Mouse (Mus musculus) cerebellum, postnatal 10 days (tissue): Measurements from ENCODE around the gene Kbtbd13.
A peak's percentile ranks its signal among the peaks of the same experiment; 100 is the strongest.

ENCODE experiments used
- DNase-seq, 2 experiments: peaks; one replicate each; pipeline ENCODE4 v3.0.0; 2021; ENCODE audit warnings: mixed read lengths in 2 of 2

Kbtbd13 gene

DNA sequence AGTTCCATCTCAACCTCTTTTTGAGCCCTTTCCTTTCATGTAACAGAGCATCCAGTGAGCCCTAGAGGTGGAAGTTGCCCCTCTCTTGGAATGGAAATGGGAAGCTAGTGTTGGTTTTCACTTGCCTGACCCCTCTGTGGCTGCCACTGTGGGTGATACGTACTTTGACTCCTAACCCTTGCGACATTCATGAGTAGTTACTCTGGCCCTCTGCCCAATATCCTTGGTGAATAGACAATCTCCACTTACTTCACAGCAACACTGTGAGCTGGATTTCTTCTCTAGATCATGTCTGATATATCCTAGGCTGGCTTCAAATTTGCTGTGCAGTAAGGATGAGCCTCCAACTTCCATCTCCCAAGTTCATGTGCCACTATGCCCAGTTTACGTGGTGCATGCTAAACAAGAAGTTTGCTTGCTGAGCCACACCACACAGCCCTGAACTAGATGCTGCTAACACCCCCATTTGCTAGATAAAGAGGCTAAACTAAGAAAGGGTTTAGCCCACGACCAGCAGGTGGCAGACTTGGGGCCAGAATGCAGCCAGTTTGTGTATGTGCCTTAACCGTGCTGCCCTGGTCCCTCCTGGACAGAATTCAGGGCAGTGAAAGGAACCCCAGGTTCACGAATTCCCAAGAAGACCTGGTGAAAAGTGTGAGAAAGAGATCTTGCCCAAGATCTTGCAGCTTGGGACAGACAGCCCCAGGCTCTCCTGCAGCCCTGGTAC, 1.3 kb upstream of the Kbtbd13 start:
- peak; percentile 85 for DNase-seq

DNA sequence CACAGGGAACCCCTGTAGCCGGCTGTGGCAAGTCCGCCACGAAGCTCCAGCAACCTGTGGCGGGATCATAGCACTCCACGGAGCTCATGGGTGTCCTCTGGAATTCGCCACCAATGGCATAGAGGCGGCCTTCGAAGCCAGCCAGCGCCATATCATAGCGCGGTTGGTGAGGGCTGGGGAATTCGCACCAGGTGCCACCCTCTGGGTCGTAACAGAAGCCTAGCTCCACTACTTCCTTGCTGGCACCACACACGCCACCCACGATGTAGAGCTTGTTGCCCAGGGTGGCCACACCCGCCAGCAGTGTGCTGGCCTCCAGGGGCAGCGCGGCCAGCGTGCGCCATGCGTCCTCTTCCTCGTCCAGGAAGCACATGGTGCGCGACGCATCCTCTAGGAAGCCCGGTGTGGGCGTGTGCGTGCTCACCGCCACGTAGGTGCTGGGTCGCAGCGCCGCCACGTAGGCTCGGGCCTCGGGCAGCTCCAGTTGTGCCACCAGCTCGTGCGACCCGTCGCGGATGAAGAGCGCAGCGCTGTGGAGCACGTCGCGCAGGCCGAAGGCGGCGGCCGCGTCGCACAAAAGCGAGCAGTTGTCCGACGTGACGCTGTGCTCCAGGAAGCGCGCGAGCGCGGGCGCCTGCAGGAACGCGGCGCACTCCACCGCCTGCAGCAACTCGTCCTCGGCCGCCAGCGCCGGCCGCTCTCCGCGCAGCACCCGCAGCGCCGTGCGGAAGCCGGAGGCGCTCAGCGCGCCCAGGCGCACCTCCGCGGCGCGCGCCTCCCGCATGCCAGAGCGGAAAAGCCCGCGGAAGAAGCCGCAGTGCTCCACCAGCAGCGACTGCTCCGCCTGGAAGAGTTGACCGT, 470 bp downstream of the Kbtbd13 start:
- DNase-seq = no peak

DNA sequence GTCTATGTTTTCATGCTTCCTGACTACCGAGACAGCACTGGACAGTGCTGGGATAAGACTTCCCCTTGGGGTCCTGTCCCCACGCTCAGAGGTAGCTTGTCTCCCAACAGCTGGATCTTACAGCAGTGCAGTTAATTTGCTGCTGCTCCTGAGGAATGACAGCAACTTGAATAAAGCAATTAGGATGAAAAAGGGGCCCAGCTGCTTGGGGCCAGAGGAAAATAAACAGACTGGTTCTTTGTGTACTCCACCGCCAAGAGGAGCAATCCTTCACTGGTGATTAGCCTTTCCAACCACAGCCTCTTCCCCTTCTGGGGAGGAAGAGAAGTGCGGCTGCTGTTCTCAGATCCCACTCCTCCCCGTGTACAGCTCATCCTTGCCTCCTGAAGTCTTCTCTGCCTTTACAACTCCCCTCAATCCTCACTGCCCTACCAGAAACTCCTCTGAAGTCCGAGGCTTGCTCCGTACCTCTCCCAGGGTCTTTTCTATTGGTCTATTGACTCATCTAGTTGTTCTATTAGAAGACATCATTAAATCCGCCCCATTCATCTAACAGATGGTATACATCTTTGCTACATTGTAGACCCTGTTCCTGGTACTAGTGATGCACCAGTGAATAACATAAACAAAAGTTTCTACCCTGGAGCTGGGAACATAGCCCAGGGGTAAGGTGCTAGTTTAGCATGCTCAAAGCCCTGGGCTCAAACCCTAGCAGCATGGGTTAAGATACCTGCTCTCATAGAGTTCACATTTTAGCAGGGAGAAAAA, 4.9 kb downstream of the Kbtbd13 start:
- DNase-seq = no peak

DNA sequence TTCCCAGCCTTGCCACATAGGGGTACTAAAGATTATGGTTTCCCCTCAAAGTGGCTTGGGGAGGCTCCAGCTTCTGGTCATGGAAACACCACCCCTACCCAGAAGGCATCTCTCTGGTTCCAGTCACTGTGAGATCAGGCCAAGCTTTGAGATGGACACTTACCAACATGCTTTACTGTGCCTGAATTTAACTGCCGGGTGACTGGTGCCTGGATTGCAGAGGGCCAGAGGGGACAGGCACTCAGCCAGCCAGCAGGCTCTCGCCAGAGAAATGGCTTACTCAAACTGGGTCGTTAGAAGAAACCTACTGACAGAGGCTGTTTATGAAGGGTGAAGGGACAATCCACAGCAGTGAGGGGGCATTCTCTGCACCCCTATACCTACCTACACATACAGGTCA, 7.2 kb downstream of the Kbtbd13 start:
- peak; percentile 71 to 73 for DNase-seq

DNA sequence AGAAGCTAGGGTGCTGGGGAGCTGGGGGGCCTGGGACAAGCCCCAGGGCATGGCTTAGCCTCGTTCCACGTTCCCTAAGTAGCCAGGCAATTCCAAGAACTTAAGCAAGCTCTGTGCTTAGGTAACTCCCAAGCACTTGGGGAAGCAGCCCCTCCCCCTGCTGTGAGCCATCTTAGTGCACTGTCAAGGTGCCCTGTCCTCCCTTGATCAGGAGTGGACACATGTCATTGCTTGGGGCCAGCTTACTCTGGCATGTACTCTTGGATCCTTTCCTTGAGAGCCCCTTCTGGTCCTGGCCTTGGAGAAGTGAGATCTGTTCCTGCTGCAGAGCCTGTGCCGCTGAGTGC, 8.7 kb downstream of the Kbtbd13 start:
- peak; percentile 51 to 54 for DNase-seq

DNA sequence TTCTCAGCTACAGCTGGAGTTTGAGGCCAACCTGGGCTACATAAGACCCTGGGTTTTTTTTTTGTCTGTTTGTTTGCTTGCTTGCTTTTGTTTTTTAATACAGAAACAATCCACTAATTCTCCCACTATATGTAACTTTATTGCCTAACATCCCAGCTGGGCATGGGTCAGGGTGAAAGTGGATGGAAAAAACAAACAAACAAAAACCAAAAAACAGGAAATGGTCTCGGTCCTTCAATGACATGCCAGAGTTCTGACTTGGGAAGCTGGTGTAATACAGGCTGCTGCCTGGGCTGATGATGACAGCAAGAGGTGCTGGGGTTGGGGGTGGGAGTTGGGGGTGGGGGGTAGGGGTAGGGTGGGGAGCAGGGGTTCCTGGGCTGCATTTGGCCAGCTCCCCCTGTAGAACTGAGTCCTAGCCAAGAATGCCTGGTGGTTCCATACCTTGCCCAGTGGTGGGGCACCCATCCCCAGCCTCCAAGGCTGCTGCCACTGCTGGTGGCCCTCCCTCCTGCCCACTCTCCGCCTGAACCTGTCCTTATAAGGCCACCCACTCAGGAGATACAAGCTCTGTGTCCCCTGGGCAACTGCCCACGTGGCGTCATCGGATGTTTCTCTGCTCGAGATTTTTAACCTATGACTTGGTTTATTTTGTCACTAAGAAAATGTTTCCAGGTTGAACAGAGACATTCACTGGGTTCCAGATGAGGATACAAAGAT, 9.3 kb downstream of the Kbtbd13 start:
- DNase-seq = no peak

DNA sequence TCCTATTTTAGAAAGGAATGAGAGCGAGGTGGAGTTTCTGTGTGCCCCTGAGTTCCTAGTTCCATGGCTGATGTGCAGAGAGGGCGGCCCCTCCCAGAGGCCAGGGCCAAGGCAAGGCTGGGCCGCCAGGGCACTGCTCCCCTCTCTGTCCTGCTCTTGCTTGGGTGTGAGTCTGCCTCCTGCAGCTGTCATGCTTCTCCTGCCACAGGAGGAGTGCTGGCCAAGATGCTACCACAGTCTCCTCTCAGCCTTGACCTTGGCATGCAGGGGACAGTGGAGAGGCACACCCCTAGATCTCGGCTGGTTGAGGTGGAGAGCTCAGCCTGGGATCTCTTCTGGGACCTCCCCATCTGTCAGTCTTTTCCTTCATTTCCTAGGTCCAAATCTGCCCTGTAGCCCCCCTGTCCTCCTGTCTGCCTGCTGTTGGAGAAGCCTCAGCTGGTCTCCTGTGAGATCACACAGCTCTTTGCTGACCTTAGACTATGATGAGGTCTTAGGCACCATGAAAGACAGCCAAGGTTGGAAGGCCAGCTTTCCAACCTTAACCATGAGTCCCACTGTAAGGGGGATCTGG, 10.3 kb downstream of the Kbtbd13 start:
- no peak for DNase-seq

DNA sequence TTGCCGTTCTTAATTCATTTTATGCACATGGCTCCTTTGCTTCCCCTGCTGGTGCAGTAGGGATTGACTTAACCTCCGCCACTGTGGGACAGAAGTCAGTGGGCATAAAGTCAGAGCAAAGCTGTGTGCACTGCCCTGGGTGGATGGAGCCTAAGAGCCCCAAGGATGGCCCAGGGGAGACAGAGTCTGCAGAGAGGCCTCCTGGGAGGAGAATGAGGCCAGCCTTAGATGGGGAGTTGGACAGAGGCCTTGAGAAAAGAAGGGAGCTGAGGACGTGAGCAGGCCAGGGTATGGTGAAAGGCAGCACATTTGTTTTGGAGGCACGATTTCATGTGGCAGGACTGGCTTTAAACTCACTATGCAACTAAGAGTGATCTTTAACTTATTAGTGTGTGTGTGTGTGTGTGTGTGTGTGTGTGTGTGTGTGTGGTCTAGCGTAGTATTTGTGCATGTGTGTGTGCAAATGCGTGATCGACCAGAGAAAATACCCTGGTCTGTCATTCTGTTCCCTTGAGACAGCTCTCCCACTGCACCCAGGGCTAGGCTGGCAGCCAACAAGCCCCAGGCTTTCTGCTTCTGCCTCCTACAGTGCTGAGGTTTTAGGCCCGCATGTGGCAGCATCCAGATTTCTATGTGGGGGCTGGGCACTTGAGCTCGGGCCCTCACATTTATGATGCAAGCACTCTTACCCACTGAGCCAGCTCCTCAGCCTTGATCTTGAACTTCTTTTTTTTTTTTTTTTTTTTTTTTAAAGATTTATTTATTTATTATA, 16.1 kb downstream of the Kbtbd13 start:
- DNase-seq = no peak

DNA sequence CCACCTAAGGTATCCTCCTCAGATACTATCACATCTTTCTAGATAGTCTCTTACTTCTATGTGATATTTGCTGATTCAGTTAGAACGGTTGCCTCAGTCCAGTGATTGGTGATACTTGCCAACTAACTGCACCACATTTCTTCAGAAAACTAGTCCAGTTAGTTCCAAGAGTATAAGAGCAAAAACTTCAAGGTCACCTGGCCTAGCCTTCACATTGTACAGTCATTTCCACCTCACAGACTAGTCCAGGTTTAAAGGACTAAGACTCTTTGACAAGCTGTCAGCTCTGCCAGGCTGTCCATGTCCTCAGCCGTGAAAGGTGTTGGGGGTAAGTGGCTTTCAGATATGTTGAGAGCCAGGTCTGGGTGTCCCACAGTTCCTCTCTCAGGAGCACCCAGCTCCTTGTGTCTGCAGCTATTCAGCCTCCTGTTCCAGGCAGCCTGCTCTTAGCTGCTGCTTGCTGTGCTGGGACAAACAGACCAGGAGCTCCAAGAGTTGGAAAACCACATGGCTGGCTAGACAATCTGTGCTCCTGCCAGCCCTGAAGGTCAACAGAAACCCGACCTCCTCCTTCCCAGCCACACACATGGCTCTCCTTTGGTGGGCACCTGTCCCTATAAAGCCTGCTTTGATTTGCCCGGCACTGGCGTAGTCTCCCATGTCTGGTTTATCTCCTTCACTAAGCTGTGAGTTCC, 16.8 kb downstream of the Kbtbd13 start:
- no peak for DNase-seq

DNA sequence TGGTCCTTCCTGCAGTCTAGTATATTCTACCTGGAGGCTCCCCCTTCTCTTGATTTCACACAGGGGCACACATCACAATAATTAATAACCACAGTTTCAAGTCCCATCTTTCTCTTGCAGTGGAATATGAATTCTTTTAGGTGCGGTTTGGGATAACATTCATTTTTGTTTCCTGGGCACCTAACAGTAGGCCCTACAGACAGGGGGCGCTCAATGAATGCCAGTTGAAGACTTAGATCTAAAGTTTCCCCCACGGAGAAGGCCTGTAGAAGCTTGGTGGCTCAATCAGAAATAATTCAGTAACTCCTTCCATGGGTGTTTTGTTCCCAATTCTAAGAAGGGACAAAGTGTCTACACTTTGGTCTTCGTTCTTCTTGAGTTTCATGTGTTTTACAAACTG, 19.0 kb downstream of the Kbtbd13 start:
- peak; percentile 70 to 74 for DNase-seq

DNA sequence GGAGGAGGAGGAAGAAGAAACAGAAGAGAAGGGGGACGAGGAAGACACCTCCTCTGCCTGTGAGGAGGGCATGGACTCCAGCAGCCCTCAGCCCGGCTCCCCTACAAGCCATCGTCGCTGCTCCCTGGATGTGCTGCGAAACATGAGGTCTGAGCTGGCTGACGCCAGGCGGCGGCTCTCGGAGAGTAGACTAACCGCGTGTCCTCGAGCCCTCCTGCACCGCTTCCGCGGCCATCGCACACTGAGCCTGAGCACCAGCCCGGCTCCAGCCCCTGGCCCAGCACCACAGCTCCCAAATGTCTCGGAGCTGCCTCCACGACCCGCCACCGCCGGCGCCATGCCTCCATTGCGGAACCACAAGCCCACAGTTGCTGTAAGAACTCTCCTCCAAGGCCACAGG, 19.7 kb downstream of the Kbtbd13 start:
- no peak for DNase-seq

DNA sequence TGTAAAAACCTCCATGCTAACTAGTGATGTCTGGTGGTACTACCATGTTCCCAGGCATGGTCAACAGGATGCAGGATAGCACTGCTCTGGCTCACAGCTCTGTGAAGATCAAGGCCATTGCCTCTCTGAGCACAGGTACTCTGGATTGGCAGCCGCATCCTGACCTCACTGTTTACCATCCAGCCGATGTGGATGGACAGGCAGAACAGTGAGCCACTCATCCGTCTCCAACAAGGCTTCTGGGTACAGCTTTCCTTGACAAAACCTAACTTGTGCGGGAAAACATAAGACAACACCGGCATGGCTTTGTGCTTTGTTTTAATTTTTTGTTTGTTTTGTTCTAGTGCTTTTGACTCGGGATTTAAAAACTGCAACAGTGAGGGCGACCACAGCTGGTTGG, 25.7 kb downstream of the Kbtbd13 start:
- no peak for DNase-seq

DNA sequence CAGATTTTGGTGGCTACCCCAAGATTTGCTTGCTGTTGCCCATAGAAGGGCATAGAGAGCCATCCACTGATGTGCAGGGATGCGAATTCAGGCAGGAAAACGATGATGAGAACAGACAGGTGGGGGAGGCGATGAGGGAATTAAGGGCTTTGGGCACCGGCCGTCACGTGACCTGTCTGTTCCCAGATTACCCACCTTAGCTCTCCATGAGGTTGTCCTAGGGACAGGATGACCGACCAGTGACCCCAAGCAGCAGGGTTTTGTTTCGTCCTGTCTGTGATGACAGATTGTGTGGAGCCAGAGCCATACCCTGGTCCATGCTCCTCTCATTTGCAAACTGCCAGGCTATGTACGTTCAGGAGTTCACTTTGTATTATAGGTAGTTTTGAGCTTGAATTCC, 27.8 kb downstream of the Kbtbd13 start:
- DNase-seq = no peak

DNA sequence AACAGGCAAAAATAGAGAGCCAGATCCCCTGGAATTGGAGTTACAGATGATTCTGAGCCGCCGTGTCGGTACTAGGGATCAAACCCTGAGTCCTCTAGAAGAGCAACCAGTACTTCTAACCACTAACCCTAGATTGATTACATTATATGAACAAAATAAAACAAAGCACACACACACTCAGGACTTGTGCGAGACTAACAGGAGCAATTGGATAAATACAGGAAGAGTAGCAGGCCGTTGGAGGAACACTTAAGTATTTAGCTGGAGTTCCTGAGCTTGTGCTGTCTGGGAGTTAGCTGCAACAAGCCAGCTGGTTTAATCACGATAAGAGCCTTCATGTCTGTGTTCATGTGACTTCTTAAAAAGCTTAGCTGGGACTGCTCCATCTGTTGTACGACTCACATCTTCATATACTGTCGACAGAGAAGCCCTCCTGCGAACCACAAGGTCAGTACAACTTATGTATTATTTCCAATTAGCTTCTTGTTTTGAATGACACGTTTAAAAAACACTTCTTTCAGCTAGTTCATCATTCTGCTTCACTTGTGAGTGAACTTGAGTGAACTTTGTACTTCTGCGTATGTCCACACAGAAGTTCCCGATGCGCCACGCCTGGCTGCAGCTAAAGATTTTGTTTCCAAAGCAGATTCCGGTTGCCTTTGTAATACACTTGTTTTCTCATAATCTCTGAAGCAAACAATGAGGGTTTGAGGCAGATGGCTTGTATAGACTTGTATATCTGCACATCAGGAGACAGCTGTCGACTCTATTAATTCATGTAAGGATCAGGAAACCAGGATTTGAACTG, 30.6 kb downstream of the Kbtbd13 start, which contains the start of gene Ubap1l:
TSS of gene Ubap1l (plus strand) at position 401 of the 808 bp plus-strand sequence.
- DNase-seq = no peak

DNA sequence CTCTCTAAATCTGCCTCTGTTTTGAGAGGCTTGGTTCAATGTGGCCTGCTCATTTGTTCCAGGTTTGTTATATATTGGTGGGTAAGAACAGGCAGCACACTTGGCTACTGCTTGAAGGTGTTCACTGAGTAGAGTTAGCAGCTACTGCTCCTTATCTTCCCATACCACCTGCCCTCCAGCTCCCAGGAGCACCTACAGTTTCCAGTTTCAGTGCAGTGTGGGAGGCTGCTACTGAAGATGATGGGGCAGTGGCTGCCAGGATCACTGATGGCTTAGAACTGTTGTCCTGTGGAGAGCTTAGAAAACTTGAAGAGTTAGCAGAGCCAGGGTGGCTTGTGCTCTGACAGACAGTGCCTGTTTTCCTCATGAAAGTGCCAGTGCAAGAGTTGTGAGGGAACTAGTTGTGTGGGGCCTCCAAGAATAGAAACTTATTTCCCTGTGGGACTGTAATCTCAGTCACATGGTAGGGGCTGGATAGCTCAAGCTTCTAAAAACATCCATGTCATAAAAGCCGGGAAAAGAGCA, 32.4 kb downstream of the Kbtbd13 start:
- no peak for DNase-seq

DNA sequence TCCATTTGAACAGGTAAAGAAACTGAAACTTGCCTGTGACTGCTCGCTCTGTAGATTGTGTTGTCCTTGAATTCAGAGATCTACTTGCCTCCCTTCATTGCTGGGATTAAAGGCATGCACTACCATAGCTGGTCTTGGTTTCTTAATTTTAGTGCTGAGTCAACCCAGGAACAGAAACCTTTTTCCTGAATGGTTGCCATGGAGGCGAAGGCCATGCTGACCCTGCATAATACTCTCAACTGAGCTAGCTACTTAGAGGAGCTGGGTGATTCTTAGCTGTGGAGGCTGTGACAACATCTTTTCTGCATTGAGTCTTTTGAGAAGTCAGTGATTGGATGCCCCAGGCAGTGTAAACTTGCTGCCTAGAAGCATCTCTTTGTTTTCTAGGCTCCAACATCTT, 34.5 kb downstream of the Kbtbd13 start:
- no peak for DNase-seq

DNA sequence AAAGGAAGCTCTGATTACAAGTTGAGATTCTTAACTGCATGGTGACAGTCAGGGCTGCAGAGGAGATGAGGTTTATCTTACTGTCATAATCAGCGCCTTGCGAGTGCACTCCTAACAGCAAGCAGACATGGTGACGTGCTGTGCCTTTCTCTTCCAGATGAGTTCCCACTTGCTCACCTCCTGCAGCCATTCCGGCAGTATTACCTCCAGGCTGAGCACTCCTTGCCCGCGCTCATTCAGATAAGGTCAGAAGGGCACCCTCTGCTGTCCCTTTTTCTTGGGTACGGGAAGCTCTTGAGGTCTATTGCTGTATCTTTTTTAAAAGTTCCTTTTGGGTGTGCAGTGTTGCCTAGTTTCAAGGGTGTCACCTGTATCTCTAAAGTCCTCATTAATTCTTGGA, 34.9 kb downstream of the Kbtbd13 start:
- DNase-seq = no peak

DNA sequence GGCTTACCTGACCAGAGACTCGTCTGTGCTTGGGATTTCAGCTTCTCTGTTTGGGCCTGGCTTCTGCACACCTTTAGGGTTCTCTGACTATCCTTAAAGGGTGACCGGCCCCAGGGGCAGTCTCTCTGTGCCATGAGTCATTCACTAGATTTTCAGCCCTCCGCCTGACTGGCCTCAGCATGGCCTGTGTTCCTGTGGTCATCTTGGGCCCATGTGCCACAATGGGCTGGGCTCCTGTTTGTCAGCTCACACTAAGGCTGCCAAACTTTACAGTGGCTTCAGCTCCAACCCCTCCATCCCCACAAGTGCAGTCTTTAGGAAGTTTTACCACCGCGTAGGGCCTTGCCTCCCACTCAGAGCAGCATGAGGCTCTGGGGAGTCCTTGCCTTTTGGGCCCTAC, 38.2 kb downstream of the Kbtbd13 start:
- no peak for DNase-seq

DNA sequence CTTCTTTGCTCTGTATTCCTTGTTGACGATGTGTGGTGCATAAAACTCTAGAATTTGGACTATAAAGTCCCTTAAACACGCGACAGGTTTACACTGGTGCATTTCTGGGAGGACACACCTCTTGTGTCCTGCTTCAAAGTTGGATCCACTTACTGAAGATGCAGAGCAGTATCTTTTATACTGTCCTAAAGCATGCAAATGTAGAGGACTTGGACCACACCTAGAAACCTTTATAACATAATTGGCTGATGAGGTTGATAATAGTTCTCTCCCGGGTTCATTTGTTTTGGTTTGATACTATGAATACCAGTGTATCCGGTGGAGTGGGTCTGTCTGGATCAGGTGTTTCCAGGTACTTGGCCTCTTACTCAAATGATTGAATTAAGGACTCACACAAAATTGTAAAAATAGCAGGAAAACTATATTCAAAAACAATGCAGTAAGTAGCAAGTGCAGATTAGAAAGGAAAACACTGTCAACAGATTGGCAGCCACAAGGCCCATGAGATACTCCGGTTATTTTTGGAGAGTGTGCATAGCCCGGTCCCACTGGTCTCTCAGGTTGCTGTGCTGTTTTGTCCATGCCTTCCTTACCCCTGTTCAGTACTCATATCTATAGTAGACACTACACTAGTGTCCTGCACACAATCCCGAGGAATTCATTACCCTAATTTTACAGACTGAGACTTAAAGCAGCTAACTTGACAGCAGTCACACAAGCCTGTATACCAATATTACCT, 44.2 kb downstream of the Kbtbd13 start:
- DNase-seq = no peak
